Mouse (Mus musculus): ENCODE data around the gene Akap11.

- TF ChIP-seq USF1 (IDR thresholded peaks at IDR 0.05; ENCODE audit: low read depth) (no peak), MAX (IDR thresholded peaks at IDR 0.05; ENCODE audit: low read depth) (no peak), E2F4 (IDR thresholded peaks at IDR 0.05; ENCODE audit: insufficient read depth) (no peak), POLR2A (IDR thresholded peaks at IDR 0.05; ENCODE audit: insufficient read length, low read depth) (no peak)
Observed at GRCm38 (mm10) chr14:78566431-78566830, 29.8 kb upstream of the Akap11 start.
